Mouse (Mus musculus) forebrain, embryonic 14.5 days (tissue): ENCODE results near the gene Cntd1. TPM values are rescaled to one million over a fixed set of nuclear protein-coding genes. Genes with fewer than 3 reads are reported as not detected.

ENCODE experiments used
- ATAC-seq: fragments of 200-750 bp; cut with Nextera tagmentation; 2 replicates; pipeline ENCODE4 v1.8.0; 2017; ENCODE audit warnings: mild to moderate bottlenecking, moderate library complexity
- DNase-seq: peaks from one replicate; pipeline ENCODE4 v3.0.0-alpha.2; 2015; ENCODE audit warnings: low spot score
- H3K27ac ChIP-seq: fragments of 300-500 bp; sonication (generic); 2 replicates; pipeline ENCODE4 v1.5.1; 2014; ENCODE audit warnings: low read depth, mild to moderate bottlenecking, control low read depth, low read length, moderate library complexity
- H3K27me3 ChIP-seq: fragments of 300-500 bp; sonication (generic); replicated peaks from 2 replicates; pipeline ENCODE4 v1.6.1; 2014; ENCODE audit warnings: low read length, control low read depth, mixed read lengths; ENCODE audit not compliant: control insufficient read depth, insufficient read depth
- H3K36me3 ChIP-seq: fragments of 300-500 bp; sonication (generic); 2 replicates; pipeline ENCODE4 v1.6.1; 2014; ENCODE audit warnings: low read length, control low read depth; ENCODE audit not compliant: control insufficient read depth, insufficient read depth
- H3K4me1 ChIP-seq: fragments of 300-500 bp; sonication (generic); 2 replicates; pipeline ENCODE4 v1.6.1; 2014; ENCODE audit warnings: antibody characterized with exemption, low read length, control low read depth; ENCODE audit not compliant: control insufficient read depth, insufficient read depth
- H3K4me2 ChIP-seq: fragments of 300-500 bp; sonication (generic); 2 replicates; pipeline ENCODE4 v1.6.1; 2014; ENCODE audit warnings: mild to moderate bottlenecking, control low read depth, low read length
- H3K4me3 ChIP-seq: fragments of 300-500 bp; sonication (generic); 2 replicates; pipeline ENCODE4 v1.5.1; 2014; ENCODE audit warnings: low read depth, low read length, control low read depth
- H3K9ac ChIP-seq: fragments of 300-500 bp; sonication (generic); 2 replicates; pipeline ENCODE4 v1.6.1; 2014; ENCODE audit warnings: mild to moderate bottlenecking, low read length, control low read depth, moderate library complexity
- H3K9me3 ChIP-seq: fragments of 300-500 bp; sonication (generic); replicated peaks from 2 replicates; pipeline ENCODE4 v1.6.1; 2016; ENCODE audit warnings: low read length, control low read depth, mixed read lengths; ENCODE audit not compliant: control insufficient read depth
- WGBS: fragments of 180-500 bp; shearing (Covaris S2); extraction: QIAGEN DNeasy Blood & Tissue Kit; methylation state at CpG from one replicate; pipeline ENCODE4 v1.1.7; 2014; 5-methylcytosine and 5-hydroxymethylcytosine counted together
- polyA plus RNA-seq: library from polyadenylated mRNA; unstranded; fragments of >200 nt; fragmentation: Nextera tagmentation; extraction: Ambion mirVana; gene quantifications from 2 replicates; pipeline ENCODE4 v1.2.1, GENCODE M21; 2014

The Cntd1 gene
- polyA plus RNA-seq, 1 experiment from 2014 or later: 0.76 TPM

- H3K4me3 ChIP-seq: no peak overlapping the region
- 0 out of 2 replicates have a peak, but pooled peaks cover 2% of the 10 kb centered on the region for H3K36me3 ChIP-seq
- H3K4me2 ChIP-seq: peak overlapping the region; percentile 19; the same call in 1 of the 2 replicates
- H3K9ac ChIP-seq: 0 out of 2 replicates have a peak overlapping the region, but pooled peaks have one; percentile 14
- no peaks in the 10 kb centered on the region for H3K9me3 ChIP-seq
- WGBS: 28% methylated on average over 27 of the region's 27 CpGs
- H3K27me3 ChIP-seq: no peaks in the 10 kb centered on the region
- H3K27ac ChIP-seq: no peak overlapping the region
- no peak for DNase-seq
- no peak for ATAC-seq
- peaks cover 23% of the 10 kb centered on the region for H3K4me1 ChIP-seq
Observed at GRCm38 (mm10) chr11:101276319-101277070, 2.3 kb upstream of the Cntd1 start.

GRCm38 (mm10) chr11:101277381-101278222 lies 1.2 kb upstream of the Cntd1 start:
- Histone ChIP-seq H3K4me3 (peak overlapping the region; percentile 55), H3K4me1 (peaks cover 23% of the 10 kb centered on the region), H3K4me2 (peak overlapping the region; percentile 69), H3K36me3 (0 out of 2 replicates have a peak, but pooled peaks cover 2% of the 10 kb centered on the region), H3K27ac (no peak overlapping the region), H3K9me3 (no peaks in the 10 kb centered on the region), H3K9ac (peak overlapping the region; percentile 64), H3K27me3 (no peaks in the 10 kb centered on the region)
- no peak for DNase-seq
- ATAC-seq: no peak
- WGBS: 76% methylated on average over 12 of the region's 12 CpGs

DNA sequence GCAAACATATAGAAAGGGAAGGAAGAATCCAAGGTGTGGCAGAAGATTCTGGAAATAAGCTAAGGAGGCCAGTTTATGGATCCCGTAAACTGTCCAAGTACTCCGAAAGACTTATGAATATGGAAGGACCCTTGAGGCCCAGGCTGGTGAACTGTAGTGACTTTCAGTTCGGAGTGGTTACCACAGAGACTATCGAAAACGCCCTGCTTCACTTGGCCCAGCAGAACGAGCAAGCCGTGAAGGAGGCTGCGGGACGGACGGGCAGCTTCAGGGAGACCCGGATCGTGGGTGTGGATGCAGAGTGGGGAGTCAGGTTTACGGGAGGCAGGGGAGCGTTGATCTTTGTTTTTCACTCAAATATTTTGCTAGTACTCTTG lies 369 bp downstream of the Cntd1 start:
- peak overlapping the region; percentile 64; the same call in 1 of the 2 replicates for H3K9ac ChIP-seq
- WGBS: 73% methylated on average over 14 of the region's 14 CpGs
- ATAC-seq (no peak; the same call in 1 of the 2 replicates), DNase-seq (no peak)
- H3K4me2 ChIP-seq: peak overlapping the region; percentile 69
- H3K9me3 ChIP-seq: no peaks in the 10 kb centered on the region
- no peaks in the 10 kb centered on the region for H3K27me3 ChIP-seq
- 0 out of 2 replicates have a peak, but pooled peaks cover 2% of the 10 kb centered on the region for H3K36me3 ChIP-seq
- peak overlapping the region; percentile 55 for H3K4me3 ChIP-seq
- no peak overlapping the region for H3K27ac ChIP-seq
- peaks cover 23% of the 10 kb centered on the region for H3K4me1 ChIP-seq

GRCm38 (mm10) chr11:101280837-101281236 lies 2.0 kb downstream of the Cntd1 start:
- H3K9ac ChIP-seq: no peak overlapping the region
- no peak overlapping the region for H3K4me3 ChIP-seq
- no peaks in the 10 kb centered on the region for H3K27me3 ChIP-seq
- H3K27ac ChIP-seq: no peak overlapping the region
- DNase-seq (no peak), ATAC-seq (no peak)
- 0 out of 2 replicates have a peak, but pooled peaks cover 3% of the 10 kb centered on the region for H3K36me3 ChIP-seq
- H3K9me3 ChIP-seq: no peaks in the 10 kb centered on the region
- 58% methylated on average over 7 of the region's 7 CpGs for WGBS
- H3K4me1 ChIP-seq: peaks cover 23% of the 10 kb centered on the region
- H3K4me2 ChIP-seq: no peak overlapping the region

- no peak overlapping the region for H3K9ac ChIP-seq
- no peak overlapping the region for H3K4me2 ChIP-seq
- H3K27me3 ChIP-seq: no peaks in the 10 kb centered on the region
- H3K4me3 ChIP-seq: no peak overlapping the region
- ATAC-seq: no peak
- peaks cover 18% of the 10 kb centered on the region for H3K36me3 ChIP-seq
- peaks cover 9% of the 10 kb centered on the region for H3K4me1 ChIP-seq
- 5% methylated on average over 5 of the region's 5 CpGs for WGBS
- H3K9me3 ChIP-seq: no peaks in the 10 kb centered on the region
- no peak for DNase-seq
- no peak overlapping the region for H3K27ac ChIP-seq
Observed at GRCm38 (mm10) chr11:101282896-101283295, 4.1 kb downstream of the Cntd1 start.

- H3K9me3 ChIP-seq: no peaks in the 10 kb centered on the region
- no peak overlapping the region for H3K4me2 ChIP-seq
- no peak overlapping the region for H3K9ac ChIP-seq
- H3K4me1 ChIP-seq: 0 out of 2 replicates have a peak, but pooled peaks cover 5% of the 10 kb centered on the region
- H3K36me3 ChIP-seq: peaks cover 26% of the 10 kb centered on the region
- no peak overlapping the region for H3K27ac ChIP-seq
- H3K27me3 ChIP-seq: no peaks in the 10 kb centered on the region
- ATAC-seq (no peak), DNase-seq (no peak)
- 75% methylated on average over 4 of the region's 4 CpGs for WGBS
- no peak overlapping the region for H3K4me3 ChIP-seq
Observed at GRCm38 (mm10) chr11:101283805-101284204, 5.0 kb downstream of the Cntd1 start.

- H3K27ac ChIP-seq: no peak overlapping the region
- H3K27me3 ChIP-seq: no peaks in the 10 kb centered on the region
- H3K4me3 ChIP-seq: no peak overlapping the region
- ATAC-seq (no peak), DNase-seq (no peak)
- H3K9ac ChIP-seq: no peak overlapping the region
- no peak overlapping the region for H3K4me2 ChIP-seq
- WGBS: 86% methylated on average over 9 of the region's 9 CpGs
- no peaks in the 10 kb centered on the region for H3K9me3 ChIP-seq
- H3K36me3 ChIP-seq: peaks cover 60% of the 10 kb centered on the region
- no peaks in the 10 kb centered on the region for H3K4me1 ChIP-seq
Observed at GRCm38 (mm10) chr11:101287306-101287705, 8.5 kb downstream of the Cntd1 start.

DNA sequence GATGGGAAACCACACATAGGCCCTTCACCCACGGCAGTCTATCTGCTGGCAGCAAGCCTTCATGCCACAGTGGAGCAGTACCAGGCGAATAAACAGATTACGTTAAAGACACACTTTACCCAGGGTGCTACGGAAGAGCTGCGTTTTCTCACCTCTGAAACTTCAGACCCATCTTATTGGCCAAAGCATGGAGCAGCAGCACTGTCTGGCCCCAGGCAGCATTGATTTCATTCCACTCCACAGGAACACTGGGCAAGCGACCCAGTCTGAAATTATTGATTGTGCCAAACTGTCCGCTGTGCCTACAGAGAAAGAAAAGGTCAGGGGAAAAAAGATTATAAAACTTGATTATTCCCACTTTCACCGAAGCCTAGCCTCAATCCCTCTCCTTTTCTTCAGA lies 12.4 kb downstream of the Cntd1 start:
- H3K36me3 ChIP-seq: peaks cover 88% of the 10 kb centered on the region
- DNase-seq (no peak), ATAC-seq (no peak)
- H3K27ac ChIP-seq: no peak overlapping the region
- no peak overlapping the region for H3K4me3 ChIP-seq
- H3K9ac ChIP-seq: no peak overlapping the region
- no peaks in the 10 kb centered on the region for H3K9me3 ChIP-seq
- 94% methylated on average over 8 of the region's 8 CpGs for WGBS
- H3K27me3 ChIP-seq: no peaks in the 10 kb centered on the region
- no peaks in the 10 kb centered on the region for H3K4me1 ChIP-seq
- no peak overlapping the region for H3K4me2 ChIP-seq
